Mouse (Mus musculus): Measurements from ENCODE around the gene Fosb.

Fosb gene

DNA sequence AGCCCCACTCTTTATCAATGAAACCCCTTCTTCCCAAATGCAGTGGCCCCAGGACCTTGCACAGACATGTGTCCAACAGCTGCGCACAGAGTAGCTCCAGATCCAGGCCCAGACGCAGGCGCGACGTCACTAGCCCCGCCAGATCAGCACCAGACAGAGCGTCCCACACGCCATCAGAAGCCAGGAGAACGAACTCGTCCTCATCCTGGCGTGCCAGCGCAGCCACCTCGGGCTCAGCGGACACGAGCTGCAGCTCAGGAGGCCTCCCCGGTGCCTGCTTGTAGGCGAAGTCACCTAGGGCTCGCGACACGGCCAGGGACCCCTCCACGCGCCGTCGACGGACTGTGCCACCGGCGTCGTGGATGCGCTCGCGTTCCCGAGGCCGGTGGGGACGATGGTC, 30.8 kb downstream of the Fosb start:
- DNase-seq: no peak

DNA sequence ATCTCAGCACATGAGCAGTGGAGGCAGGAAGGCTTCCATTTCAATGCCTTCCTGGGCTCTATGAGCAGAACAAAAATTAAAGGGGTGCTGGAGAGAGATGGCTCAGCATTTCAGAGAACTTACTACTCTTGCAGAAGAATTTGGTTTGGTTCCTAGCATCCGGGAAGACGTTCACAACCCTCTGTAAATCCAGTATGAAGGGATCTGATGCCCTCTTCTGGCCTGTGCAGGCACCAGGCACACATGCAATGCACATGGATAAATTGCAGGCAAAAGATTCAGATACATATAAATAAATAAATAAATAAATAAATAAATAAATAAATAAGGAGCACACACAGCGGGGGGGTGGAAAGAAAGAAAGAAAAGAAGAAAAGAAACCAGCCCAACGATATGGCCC, 33.6 kb downstream of the Fosb start:
- no peak for DNase-seq

DNA sequence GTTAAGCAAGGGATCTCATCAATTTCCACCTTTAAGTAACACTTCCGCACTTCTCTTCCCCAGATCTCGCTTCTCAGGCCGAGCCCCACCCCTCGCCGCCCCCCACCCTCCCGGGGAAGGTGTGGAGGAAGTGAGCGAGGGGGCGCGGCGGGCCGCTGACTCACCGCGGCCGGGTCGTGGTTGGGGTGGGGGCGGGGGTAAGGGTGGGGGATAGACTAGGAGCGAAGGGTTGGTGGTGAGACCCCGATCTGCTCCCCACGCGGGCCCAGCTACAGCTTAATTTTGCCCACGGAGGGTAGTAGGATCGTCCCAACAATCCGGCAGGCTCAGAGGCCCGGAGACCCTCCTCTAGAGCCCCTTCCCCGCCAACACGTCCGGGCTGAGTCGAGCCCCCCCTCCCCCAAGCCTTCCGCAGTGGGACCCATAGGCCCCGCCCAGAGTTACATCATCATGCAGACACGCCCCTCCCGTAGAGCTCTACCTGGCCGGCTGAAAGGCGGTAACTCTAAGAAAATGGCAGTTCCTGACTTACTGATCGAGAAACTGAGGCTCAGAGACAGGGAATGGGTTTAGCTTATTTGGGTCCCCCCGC, 37.6 kb downstream of the Fosb start:
- DNase-seq: peak; percentile 90

DNA sequence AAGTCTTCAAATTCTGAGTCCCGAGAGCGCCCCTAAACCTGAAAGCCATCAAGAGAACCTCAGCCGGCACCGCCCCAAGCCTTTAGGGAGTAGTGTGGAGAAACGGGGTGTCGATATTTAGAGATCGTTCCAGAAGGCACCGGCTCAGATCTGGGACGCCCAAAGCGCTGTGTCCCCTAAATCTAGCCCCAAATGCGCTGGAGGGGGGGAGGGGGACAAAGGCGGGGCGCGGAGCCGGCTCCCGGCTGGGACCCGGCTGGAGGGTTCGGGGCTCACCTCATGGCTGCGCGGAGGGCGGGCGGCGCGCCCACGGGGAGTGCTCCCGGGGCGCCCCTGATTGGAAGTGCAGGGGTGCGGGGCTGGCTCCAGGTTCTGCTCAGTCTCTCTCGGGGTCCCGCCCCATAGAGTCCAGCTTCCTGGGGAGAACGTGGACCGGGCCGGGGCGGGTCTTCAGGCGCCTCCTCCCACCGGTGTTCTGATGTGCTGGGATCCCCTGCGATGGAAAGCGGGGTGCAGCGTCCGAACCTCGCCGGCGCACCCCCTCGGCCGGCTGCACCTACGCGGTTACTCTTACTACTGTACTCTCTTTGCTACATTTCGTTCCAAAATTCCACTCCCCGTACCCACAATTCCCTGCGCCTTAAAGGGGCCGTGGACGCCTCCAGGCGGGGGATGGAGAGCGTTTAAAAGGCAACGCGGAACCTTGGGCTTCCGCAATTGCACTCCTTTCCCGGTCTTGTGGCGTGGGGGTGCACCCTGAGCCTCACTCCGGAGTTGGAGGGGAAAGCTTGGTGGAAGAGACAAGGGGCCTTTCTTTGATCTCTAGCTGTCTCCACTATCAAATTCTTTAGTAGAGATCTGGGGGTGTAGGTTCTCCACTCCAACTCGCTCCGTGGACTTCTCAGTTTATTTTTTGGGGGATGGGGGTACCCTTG, 38.3 kb downstream of the Fosb start, which contains the start of gene Vasp:
Vasp (minus strand) TSS at position 580 of the 935 bp plus-strand sequence.
- DNase-seq: peak; percentile 90

DNA sequence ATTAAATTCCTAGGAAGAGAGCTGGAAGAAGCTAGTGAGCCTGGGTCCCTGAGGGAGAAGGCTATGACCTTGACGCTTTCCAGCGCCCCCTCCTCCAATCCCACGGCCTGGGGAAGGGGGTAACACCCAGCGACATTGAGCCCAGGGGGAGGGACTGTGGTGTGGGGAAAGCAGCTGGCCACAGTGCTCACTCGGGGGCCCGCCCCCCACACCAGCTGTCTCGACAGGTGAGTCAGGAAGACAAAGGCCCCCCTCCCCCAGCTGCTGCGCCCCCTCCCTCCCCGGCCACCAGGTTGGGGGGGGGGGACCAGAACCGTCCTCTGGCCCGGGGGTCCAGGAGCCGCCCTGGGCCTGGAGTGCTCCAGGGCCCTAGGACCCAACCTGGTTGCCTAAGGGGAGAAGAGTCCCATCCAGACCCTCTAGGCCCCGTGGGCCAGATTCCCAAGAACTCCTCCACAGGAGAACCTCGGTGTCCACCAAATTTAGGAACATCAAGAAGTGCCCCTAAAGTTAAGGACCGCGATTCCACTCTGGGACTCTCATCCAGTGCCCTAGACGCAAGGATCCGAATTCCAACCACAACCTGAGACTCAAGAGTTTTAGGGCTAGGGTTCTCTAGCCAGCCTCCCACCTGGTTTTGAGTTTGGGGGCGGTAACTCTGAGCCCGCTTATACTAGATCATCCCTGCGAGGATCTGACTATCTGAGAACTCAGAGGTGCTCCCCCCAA, 39.2 kb downstream of the Fosb start:
- peak; percentile 61 for DNase-seq

DNA sequence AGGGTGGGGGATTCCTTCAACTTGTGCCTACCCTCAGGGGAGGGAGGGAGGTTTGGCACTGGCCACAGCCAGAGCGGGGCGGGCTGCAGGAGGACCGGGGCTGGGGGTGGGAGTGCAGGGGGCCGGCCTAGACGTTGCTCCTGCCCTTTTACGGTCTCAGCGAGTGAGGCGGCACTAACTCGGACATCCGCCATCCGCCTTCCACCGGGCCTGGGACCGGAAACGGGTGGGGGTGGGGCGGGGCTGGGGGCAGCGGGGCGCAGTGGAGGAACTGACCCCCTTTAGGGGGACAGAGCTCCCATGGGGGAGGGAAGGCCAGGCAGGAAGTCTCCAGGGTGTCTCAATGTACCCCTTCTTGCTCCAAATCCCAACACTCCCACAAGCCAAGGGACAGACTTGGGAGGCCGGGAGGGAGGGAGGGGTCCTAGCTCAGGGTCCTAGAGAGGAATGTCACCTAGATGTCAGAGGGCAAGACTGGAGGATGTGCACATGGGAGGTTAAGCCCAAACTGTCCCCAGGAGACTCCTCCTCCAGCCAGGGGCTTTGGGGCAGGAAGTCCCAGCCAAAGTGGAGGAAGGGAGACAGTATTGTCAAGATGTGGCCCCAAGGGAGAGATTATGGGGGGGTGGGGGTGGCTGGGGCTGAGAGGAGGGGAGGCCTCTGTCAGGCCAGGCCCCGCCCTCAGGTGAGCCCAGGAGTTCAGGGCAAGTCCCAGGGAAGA, 40.0 kb downstream of the Fosb start:
- peak; percentile 92 for DNase-seq

DNA sequence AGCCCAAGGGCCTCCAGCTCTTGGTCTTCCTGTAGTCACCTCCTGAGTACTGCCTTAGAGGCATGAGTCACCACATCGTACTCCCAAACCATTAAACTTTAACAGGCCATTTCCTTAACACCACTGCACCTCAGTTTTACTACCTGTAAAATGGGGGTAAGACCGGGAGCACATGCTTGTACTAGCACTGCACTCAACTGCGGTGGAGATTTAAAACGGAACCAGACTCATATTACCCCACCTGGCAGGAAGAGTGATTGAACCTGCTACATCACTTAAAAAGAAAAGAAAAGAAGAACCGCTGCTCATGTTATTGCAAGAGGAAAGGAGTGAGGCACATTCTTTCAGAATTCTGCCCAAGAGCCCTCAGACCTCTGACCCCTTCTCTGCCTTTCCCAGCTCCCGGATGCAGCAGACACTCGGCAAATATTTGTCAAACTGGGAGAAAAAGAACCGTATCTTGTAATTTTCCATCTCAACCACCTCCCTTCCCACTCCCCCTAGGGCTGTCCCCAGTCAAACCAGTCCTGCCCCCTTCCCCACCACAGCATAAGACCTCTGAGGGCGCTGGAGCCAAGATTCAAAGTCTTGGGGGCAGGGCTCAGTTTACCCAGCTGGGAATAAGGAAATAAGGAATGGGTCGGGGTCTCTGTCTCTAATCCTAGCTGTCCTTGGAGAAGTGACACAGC, 40.7 kb downstream of the Fosb start:
- peak; percentile 61 for DNase-seq

DNA sequence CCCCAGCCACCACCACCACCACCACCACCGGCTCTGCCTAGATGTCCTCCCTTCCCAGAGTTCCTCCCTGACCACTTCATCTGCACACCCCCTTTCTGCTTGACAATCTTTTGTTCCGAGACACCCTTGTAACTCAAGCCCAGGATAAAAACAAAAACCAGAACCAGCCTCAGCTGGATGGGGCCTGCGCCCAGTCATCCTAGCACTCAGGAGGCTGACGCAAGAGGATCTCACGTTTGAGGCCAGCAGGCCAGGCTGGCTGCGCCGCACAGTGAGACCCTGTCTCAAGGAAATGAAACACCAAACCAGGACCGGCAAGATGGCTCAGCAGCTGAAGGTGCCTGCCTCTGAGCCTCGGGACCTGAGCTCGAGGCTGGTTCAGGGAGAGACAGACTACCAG, 42.8 kb downstream of the Fosb start:
- DNase-seq: no peak

DNA sequence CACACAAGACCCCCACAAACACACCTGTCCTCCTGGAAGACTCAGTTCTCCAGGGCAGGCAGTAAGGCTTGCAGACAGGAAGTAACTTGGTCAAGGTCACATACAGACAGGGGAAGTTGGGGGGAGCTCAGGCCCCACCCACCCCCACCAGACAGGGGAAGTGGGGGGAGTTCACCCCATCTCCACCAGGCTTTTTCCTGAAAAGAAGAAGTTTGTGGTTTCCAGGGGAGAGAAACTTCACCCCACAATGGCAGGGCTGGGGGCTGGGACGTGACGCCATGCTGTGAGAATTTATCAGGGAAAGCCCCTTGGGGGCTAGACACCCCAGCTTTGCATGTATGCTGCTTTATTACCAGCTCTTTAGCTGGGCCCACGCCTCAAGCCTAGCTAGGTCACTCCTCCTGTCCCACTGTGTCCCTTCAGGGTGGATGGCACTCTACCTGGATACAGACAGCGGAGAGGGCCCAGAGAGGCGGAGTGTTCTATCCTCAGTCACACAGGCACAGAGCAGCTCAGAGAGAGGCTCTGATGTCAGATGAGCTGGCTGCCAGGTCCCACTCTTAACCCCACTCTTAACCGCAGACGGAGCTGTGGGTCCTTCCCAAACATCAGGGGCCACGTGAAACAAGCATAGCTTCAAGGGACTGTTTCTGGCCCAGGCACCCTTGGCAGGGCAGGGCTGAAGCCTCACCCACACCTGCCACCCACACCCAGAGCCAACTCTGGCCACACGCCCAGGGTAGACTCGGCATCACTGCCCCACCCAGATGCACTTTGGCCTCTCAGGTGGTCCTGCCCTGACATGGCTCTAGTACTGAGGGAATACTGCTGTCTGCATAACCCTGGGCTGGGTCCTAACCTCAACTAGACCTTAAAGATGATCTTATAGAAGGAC, 43.7 kb downstream of the Fosb start:
- DNase-seq: peak; percentile 59

DNA sequence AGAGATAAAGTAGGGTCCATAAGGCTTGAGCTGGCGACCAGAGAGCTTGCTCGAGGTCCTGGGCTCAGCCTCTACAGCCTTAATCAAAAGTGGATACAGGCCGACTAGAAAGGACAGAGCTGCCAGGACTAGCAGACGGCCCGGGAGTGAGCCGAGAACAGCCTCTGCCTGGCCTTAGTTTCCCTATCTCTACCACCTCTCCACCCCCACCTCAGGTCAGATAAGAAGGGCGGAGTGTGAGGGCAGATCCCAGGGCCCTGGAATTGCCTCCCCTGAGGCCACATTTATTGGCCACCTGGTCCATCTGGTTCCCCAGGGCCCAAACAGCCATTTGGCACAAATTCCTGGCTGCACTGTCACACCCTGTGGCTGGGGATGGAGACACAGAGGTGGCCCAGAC, 44.7 kb downstream of the Fosb start:
- no peak for DNase-seq

DNA sequence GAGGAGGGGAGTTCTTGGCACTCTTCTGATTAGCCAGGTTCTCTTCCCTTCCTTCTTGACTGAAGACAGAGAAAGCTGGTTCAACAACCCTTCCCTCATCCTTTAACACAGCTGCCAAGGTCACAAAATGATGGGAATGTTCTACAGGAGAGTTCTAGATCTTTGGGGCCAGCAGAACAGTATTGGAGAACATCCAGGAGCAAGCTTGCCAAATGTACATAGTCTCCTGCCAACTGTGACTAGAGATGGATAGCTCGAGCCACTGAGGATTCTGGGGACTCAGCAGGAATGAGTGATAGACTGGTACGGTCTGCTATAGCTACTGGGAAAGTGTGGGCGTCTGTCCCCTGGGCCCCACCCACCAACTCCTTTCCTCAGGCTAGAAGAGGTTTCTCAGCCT, 51.5 kb downstream of the Fosb start:
- no peak for DNase-seq

DNA sequence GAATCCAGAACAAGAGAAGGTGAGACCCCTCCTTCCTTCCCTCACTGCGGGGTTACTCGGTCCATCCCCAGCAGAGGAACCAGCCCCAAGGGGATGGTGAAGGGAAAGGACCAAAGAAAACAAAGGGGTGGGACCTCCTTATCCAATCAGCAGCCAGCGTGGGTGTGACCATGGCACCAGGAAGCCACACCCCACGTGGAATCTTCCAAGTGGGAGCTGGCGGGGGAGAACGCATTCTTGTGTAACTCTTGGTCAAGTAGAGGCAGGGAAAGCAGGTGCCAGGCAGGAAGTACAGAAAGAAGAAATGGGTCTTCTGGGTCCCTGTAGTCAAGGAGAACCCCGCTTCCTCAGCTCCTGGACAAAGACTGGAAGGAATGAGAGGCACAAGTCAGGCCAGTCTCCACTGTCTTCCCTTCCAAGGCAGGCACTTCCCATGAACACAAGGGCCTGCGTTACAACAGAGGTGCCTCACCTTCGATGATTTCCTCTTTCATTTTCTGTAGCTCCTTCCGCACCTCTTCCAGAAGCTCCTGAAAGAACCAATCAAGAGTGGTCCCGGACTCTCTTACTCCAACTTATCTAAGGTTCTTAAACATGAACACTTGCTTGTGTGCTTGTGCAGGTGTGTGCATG, 52.3 kb downstream of the Fosb start:
- DNase-seq: peak; percentile 83

DNA sequence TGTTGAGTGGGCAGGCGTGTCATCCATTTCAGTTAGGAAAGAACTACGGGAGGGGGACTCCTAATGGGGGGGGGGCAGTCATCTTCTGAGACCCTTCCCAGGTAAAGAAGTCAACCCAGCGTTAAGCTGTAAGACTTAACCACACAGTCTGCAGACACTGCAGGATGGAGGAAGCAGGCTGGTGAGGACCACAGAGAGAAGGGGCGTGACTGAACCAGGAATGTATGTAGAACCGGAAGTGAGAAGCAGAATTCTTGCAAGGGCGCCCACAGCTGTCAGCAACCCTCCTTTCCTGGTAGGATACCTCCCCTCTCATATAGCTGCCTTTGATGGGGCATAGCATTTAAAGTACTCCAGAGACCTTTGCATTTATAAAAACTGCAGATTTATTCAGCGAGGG, 53.3 kb downstream of the Fosb start:
- DNase-seq: no peak

DNA sequence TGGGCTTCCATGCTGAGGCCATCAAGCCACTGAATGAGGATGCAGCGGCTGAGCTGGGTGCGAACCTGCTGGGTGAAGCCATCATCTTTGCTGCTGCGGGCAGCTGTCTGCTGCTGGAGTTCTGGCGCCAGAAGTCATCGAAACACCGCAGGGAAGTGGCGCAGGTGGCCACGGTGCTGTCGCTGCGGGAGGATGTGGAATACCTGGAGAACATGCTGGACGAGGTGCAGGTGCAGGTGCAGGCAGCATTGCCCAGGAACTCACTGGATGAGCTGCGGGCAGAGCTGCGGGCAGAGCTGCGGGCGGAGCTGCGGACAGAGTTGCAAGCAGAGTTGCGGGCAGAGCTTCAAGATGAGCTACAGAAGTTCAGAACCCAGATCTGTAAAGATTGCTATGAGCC, 54.5 kb downstream of the Fosb start:
- no peak for DNase-seq

DNA sequence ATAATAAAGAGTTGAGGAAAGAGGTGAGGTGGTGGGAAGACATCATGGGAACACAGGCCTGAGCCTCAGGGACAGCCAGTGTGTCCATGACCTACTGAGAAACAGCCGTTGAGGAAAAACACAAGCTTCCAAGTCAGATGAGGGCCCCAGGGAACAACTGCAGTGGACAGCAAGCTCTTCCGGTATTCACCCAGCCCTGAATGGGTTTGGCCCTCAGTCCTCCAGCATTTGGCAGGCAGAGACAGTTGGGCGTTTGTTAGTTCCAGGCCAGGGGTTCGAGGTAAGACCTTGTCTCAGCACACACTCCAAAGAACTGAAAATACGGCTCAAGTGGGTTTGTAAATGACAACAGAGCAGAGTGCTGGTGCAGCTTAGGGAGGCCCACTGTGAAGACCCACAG, 56.4 kb downstream of the Fosb start:
- no peak for DNase-seq

All from kidney, postnatal 10 days (tissue).